Mouse (Mus musculus) right cerebral cortex, postnatal 25 days (tissue): ENCODE measurements at regions not wholly inside any gene's neighbourhood (a gene's known extent, or its start where the extent isn't known, plus 50 kb on each side); places are given as distances from the start of the nearest gene placed in this dataset.

ENCODE experiments used
- DNase-seq: peaks from one replicate; pipeline ENCODE4 v3.0.0; 2022

DNA sequence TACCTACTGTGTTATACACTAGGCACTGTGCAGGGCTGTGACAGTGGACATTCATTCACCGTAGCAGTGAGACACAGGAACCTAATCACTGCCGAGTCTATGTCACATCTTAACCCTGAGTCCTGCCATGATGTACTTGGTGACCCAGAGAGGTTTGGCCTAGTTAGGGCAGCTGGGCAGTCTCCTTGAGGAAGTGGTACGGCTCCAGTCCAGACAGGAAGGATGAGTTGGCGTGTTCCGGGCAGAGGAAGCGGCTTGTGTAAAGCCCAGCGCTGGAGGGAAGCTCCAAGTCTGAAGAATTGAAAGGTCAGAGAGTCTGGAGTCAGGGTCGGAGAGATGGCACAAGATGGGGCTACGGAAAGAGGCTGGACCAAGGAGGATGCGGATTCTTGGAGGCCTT is 99.4 kb upstream of the Smim15 start:
- DNase-seq, result no peak

DNA sequence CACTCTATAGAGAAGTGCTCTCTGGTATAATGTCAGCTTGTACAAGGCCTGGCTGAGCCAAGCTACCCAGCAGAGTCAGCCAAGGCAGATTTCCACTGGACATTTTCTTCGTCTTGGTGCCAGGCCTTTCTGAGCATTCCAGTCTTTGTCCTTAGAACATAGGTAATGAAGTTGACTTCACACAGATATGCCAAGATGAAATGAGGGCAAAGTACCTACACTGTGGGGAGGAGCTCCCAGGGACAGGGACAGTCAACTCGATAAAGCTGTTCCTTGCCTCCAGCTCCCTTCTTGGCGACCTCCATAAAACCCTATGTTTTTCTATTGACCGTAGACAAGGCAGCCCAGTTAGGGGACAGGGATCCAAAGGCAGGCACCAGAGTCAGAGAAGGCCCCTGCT is 101.3 kb upstream of the Smim15 start:
- no peak for DNase-seq

DNA sequence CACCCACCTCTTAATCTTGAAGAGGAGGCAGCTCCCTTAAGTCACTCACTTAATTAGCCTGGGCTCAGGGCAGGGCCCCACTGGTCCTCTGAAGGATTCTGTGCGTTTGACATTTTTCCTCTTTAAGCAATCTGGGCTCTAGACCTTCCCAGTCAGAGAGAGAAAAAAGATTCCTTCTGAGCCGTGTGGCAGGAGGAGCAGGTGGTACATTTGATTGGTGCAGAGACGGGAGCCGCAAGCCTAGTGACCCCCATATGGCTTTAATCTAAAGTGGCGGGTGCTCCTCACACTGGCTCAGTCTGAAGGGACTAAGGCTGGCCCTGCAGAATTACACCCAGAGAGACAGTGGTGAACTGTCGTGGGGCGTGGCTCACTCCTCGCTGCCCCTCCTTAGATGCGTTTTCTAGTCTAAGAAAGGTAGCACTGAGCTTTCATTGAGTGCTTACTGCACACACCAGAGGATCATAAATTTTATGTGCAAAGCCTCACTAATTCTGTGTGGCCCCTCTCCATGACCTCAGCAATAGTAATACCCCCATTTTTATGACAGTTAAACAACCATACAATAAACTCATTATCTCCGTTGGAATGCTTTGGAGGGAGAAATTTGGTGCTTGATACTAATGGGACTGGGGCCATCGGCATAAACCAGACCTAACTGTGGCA is 101.8 kb upstream of the Smim15 start:
- no peak for DNase-seq

DNA sequence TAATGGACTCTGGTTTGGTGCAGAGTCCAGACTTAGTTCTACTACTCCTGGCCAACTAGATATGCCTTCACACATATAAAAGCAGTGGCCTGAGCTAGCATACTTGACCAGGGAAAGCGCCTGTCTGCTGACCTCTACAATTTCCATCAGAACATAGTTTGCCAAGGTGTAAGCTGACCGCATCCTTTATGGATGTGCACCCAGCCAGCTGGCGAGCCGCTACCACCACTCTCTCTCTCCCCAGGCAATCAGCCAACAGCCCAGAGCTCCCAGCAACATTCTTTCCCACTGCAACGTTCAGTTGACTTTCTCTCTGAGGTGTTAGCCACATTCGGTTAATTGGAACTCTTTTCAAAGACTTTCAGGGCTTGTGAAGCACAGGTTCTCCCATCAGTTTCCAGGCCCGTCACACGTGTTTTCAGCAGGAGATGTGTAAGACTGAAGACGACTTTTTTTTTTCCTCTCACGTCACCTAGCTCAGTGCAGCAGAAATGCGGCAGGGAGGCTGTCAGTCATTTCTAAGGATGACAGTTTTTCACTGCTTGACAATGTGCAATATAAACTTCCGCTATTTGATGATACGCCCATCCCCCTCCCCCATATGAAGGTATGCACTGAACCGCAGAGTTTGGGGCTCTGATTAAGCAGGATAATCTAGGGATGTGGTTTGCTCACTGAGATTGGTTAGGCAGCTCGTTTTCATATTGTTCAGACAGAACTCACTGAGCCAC is 104.2 kb upstream of the Smim15 start:
- no peak for DNase-seq

DNA sequence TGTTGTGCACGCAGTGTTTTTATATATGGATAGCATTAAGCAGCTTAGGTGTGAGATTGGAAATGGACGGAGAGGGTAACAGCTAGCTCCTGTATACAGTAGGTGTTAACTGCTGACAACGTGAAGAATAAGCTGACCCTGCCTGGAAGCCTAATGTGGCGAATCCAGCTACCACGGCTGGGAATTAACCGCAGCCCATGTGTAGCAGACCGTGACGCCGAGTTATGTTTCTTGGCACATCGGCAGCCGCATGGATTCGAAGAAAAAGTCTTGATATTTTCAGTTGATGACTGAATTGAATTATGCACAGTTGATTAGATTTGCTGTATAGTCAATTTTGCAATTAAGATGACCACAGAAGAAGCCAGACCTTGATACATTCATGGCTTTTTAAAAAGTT is 108.6 kb upstream of the Smim15 start:
- no peak for DNase-seq

DNA sequence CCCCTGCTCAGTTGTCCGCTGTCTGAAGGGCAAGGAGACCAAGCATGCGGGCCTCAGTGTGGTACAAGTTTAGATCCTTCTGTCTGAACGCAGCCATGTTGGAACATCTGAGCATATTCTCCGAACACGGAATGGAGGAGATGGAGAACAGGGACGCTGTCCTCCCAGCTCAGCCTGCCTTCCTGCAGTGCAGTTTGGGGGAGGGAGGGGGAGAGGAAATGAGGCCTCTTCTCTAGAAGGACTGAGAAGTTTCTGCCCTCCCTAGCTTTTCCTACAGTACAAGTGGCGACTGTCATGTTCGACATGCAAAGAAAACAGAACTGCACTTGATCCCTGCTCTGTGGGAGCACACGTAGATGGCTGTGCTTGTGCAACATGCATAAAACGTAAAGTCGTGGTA is 109.6 kb upstream of the Smim15 start:
- DNase-seq, result no peak

DNA sequence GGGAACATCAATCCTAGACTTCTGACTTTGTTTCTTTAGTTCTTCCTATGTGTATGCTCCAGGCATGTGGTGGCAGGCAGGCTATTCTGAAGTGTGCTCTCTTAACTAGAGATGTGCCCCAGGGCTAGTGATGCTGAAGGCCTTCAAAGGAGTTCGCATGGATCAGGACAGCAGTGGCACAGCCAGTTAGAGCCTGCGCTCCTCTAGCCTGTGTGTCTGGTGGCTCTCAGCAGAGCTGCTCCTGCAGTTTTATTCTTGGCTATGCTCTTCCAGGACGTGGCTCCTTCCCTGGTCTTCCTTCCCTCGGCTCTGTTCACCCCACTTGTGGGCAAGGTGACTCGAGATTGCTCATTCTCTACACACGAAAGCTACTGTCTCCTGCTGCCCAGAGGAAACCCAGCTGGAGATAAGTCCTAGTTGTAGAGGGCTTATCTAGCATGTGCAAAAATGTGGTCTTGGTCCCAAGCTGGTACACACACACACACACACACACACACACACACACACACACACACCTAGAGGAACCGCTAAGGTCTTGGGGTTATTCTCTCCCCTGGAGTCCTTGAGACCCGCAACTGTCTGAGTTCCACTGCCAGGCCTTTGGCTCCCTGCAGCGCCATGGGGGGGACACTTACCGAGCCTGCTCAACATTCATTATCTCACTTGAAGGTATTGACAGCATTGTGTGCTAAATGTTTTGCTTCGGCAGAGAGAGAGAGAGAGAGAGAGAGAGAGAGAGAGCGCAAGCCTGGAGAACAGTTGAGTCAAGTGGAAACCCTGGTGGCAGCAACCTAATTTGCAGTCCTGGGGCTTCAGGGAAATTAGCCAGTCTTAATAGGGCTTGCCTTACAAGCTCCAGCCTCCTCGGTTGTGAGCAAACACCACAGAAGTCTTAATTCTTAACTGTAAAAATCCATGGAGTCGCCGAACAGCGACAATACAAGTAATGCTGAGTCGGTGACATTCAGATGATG is 110.4 kb upstream of the Smim15 start:
- no peak for DNase-seq

DNA sequence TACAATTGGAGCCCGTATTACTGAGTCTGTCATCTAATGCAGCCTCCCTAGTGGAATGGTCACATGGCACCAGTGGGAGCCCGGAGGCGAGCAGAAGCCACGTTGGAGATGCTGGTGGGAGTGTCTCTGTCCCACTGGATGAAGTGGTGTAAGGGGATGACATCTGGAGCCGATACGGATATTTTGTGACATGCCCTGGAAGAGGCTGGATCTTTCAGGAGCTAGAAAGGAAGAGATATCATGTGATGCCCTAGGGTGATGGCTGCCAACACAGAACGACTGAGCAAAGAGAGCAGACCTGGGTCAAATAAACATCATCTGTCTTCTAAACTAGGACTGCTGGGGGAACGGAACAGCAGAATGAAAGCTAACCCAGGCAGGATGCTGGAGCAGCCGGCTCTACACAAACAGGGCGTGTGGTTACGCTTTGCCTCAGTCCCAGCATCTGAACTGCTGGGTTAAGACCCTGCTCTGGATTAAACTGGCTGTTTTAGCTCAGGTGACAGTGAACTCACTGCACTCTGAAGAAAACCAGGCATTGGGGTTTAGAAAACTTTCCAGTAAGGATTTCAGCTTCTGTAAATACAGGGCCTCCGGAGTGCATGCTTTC is 111.7 kb upstream of the Smim15 start:
- DNase-seq, result no peak

DNA sequence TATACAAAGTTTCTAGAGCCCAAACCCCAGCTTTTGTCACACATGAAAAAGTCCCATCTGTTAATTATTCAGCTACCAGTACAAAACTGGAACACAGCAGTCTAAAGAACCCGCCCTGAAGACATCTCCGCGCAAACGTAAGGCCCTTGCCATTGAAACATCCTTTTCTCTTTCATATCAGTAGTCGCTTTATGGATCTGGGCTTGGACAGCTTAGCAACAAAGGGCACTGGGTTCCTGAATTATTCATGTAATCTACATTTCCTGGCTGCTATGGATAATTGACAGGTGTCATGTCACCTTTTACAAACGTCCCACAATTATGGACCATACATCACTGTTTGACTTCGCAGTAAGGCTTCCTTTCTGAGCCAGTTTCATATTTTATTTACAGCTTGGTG is 113.0 kb upstream of the Smim15 start:
- no peak for DNase-seq

DNA sequence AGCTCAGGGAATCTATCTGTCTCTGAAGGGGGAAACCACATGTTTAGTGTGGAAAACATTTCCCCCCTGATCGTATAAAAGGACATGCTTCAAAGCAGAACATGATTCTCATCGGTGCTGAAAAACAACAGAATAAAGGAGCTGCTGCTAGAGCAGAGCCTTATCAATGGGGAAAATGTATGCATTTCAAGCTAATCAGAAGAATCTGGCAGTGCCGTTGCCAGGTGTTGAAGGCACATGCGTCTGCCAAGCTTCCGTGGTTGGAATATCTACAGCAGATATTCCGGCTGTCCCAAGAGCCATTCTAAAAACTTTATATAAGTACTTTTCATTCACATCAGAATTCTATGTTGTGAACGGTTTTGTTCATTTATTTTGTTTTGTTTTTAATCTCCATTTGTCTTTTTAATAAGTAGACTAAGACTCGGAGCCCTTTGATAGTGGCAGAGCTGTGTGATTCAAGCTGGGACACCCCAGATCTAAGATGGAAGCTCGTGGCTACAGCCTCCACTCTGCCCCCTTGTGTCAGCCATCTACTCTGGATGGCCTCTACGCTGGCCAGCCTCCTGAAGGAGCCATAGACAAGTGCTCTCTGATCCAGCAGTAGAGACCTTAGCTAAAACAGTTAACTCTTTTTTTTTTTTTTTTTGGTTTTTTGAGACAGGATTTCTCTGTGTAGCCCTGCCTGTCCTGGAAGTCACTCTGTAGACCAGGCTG is 116.6 kb upstream of the Smim15 start:
- DNase-seq, result no peak

DNA sequence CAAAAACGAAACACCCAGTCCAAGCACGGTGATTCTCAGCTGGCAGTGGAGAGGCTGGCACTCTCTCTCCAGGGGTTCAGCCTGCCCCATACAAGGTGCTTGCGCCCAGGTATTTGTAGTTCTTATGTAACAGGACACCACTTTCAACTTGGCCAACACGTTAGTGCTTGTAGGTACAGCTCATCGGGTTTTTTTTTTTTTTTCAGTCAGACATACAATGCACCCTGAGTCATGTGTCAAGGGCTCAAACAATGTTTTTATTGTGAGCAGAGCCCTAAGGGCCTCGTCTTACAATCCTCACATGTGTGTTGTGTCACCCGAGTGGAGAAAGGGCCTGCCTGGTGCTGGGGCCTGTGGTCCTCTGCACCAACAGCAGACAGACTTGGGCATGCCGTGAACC is 118.8 kb upstream of the Smim15 start:
- no peak for DNase-seq

DNA sequence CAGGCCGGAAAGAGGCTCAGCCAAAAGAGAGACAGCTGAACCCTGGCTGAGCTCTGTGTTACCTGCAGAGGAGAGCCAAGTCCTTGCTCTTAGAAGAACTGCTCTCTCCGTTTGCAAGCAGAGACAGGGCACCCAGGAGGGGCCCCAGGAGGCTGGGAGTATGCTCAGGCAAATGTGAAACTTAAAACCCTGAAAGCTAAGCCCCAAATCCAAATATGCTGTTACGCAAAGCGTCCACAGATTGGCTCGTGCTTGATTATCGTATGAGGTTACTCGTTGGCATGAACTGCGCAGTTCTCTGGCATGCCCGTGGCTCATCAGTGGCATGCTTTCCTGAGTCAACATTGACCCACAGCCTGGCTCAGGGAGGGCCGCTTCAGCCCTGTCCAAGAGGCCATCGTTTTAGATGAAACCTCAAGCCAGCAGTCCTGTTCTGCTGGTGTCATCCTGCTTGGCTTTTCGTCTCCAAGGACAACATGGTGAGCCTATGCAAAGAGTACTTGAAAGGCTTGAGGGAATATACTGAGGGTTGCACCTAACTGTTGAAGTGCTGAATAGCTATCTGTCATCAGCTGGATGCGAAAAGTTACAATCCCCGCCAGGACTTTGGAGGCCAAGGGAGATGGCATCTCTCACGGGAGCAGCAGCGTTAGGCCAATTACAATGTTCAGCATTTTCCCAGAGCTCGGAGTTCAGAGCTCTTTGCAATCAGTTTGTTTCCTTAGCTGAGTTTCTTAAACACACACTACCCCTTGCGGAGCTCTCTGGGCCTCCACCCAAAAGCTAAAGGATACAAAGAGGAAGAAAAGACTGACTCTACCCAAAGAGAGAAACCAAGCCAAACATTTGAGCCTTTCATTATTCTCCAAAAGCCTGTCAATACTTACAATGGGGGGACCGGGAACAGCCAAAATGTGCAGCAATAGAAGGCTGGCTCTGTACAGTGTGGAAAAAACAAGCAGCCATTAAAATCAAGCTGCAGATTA is 120.8 kb upstream of the Smim15 start:
- peak; percentile 10 for DNase-seq

DNA sequence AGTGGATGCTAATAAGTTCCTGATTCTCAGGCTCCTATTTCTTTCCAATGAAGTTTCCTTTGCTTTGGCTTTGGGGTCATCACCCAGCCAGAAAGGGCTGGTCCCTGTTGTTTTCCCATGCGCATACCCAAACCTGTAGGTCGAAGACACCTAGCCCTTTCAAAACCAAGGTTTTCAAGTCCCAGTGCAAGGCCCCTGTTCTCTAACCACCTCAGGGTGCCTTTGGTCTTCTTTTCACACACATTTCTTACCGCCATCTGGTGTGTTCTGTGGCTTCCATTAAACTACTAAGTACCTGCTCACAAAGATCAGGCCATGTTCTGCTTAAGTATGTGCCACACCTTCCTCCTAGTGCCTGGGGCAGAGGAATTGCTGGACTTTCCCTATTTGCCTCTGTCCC is 124.8 kb upstream of the Smim15 start:
- no peak for DNase-seq

DNA sequence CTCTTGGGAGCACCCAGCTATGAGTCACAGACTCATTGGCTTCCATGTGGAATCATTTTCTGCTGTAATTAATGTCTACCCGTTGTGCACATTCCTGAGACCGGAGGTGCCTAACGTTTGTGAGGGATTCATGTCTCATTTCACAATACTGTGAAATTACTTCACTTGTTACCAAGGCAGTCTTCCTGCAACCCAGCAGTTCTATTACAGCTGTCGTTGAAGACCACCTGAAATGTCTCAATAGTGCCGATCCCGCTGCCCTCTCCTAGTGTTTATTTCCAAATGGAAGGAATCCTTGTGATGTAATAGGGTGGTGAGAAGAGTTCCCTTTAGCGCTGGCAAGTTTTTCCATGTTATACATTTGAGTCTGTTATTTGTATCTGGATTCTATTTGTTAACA is 125.8 kb upstream of the Smim15 start:
- DNase-seq, result no peak

DNA sequence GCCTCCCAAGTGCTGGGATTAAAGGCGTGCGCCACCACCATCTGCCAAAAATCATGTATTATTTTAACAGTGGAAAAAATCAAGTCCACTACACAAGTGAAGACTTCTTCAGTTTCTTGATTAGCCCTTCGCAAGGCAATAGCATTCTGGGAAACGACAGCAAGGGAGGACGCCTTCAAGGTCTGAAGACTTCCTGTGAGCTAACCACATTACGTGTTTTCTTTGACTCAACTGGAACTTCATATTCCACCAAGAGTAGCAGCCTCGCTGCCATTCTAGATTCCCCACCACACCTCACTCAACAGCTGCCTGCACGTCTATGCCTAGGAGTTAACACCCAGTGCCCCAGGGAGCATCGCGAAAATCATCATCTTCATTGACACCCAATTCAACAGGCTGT is 126.2 kb upstream of the Smim15 start:
- no peak for DNase-seq

DNA sequence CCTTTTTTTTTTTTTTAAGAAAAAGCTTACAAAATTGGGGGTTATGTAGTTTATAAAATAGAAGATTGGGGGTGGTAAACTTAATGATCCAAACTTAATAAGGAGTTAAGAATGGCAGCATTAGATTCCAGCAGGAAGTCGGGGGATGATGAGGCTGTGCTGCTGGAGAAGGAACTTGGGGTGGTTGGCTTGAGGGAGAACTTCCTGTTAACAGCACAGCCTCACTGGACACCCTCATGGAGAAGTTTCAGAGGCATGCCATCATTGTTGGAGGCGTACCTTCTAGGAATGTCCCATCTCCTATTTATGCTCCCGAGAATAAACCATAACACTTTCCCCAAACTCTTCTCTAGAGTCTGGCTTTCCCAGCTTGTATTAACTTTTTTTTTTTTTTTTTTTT is 126.7 kb upstream of the Smim15 start:
- DNase-seq, result no peak

DNA sequence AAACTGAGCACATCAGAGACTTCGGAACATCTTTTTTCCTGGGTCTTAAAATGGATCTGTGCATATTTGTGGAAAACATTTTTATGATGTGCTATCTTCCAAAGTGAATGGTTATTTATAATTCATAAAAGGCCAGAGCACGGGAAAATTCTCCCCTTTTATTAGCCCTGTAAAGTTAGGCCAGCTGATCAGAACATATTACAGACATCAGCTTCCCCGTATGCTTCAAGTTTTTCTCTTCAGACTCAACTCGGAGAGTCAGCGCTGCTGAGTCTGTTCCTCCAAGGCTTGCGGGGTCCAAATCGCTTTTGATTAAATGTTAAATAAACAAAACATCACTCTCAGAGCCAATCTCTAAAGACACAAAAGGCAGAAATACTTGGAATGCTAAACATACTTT is 134.1 kb upstream of the Smim15 start:
- no peak for DNase-seq

DNA sequence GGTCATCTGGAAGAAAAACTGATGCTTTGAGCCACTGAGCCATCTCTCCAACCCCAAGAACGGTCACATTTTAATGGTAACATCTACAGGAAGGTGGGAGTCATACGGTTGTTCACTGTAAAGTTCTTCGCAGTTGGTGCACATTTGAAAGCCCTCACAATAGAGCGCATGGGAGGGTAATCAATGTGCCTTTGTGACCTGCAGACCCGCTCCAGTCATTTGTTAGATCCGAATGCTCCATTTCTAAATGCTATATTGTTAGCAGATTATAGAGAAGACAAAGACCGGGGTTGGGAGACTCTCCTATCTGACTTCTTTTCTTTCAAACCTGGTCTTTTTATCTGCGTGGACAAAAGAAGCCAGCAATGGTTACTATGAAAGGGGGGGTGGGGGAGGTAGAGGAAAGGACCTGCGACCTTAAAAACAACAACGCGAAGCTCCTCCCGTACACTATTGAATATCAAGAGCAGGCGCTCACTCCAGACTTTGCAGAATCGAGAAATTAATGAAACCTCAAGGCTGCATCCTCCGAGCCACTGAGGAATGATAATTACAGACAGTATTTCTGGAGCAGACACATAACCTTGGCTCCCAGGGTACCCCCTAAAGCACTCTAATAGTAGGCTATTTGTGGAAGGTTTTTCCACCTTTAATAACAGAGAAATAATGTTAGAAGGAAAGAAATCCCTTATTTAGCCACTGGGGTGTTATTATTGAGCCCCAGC is 134.7 kb upstream of the Smim15 start:
- no peak for DNase-seq

DNA sequence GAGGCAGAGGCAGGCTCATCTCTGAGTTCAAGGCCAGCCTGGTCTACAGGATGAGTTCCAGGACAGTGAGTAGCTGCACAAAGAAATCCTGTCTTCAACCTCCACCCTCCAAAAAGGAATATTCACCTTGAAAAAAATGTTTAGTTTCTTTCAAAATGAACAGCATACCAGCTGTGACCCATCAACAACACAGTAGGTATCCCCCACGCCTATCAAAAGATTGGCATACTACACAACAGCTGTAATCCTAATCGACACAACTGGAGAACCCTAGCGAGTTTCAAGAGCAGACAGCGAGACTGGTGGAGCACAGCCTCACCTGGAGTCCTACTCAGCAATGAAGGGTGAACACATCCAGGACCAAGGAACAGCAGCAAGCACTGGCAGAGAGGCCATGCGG is 136.3 kb upstream of the Smim15 start:
- no peak for DNase-seq

DNA sequence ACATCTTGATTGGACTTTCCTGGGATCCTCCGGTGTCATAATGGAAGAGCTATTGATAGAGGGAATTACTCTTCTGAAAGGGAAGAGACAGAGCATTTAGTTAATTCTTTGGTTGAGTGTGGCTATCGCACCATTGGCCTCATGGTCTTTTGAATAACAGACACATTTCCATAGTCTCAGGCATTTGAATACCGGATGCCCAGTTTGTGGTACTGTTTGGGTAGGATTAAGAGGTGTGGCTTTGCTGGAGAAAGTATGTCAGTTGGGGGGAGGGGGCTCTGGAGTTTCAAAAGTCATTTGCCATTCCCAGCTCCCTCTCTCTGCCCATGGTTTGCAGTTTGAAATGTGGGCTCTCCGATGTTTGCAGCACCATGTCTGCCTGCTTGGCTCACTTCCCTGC is 139.4 kb upstream of the Smim15 start:
- no peak for DNase-seq
